Mouse (Mus musculus) adipocyte (in vitro differentiated cells): ENCODE measurements around the gene Tmem198b.

ENCODE experiments used
- DNase-seq: peaks from one replicate; pipeline ENCODE4 v3.0.0-alpha.2; 2016; ENCODE audit warnings: low spot score

Gene Tmem198b

DNA sequence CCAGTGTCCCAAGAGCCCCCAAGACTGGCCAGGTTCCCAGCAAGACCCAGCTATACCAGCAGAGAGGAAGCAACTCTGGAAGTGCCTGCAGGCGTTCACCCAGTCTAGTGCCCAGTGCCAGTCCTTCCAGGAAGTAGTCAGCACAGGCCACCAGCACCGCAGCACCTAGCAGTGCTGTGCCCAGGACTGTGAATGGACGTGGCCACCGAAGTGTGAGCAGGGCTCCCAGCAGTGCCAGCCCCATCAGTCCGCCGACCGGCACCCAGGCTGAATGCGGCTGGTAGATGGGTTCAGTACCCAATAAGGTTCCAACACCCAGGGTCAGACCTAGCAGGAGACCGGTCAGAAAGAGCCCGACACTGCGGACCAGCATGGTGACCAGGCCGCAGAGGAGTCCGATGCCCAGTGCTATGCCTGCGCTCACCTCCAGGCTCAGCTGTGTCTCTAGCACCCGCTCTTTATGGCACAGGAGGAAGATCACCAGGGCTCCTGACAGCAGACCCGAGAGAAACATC, 2.1 kb downstream of the Tmem198b start:
- DNase-seq = no peak

DNA sequence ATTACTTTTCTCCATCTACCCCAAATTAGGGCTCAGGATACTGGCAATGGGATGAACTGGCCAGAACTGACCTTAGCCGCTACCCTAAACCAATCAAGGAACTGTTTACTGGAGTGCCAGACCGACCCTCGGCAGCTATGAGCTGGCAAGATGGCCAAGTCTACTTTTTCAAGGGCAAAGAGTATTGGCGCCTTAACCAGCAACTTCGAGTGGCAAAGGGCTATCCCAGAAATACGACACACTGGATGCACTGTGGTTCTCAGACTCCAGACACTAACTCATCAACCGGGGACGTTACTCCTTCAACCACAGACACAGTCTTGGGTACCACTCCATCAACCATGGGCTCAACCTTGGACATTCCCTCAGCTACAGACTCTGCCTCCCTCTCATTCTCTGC, 5.5 kb downstream of the Tmem198b start:
- no peak for DNase-seq

DNA sequence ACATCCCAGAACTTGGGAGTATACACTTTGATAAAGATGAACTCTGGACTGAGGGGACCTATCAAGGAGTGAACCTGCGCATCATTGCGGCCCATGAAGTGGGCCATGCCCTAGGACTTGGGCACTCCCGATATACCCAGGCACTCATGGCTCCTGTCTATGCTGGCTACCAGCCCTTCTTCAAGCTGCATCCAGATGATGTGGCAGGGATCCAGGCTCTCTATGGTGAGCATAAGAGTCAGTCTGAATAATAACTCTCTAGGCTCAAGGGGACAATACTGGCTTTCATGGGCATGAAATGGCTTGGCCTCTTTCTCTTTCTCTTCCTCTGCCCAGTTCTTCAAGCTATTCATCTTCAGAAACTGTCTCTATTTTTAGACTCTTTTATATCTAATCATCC, 8.6 kb downstream of the Tmem198b start:
- peak; percentile 52 for DNase-seq

DNA sequence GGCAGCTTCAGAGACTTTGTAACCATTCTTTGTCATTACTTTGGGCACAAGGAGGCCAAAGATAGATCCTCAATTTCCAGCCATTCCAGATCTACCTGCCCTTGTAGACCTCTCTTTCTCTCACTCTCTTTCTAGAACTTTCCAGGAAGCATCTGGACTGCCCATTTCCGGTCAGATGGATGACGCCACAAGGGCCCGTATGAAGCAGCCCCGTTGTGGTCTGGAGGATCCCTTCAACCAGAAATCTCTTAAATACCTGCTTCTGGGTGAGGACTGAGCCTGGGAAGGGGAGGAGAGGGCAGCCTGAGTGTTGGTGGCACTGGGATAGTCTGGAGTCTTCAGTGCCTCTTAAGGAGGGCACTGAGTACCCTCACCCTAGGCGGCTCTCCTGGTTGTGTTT, 9.8 kb downstream of the Tmem198b start:
- no peak for DNase-seq

DNA sequence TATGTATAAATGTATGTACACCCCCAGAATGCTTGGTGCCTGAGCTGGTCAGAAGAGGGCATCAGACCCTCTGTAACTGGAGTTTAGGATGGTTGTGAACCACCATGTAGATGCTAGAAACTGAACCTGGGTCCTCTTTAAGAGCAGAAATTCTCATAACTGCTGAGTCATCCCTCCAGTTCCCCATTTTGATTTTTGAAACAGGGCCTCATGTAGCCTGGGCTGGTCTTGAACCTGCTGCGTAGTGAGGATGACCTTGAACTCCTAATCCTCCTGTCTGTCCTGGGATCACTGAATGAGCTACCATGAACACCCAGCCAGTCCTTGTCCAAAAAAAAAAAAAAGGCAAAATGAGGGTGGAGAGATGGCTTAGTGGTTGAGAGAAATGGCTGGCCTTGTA, 10.9 kb downstream of the Tmem198b start:
- DNase-seq = no peak

DNA sequence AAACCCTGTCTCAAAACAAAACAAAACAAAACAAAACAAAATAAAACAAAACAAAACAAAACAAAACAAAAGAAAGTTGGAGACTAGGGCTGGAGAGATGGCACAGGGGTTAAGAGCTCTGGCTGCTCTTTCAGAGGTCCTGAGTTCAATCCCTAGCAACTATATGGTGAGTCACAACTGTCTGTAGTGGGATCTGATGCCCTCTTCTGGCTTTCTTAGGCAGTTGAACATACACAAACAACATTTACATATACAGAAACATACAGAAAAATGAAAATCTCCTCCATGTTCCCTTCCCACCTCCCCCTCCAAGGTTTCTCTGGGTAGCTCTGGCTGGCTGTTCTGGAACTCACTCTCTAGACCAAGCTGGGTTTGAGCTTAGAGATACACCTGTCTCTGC, 12.1 kb downstream of the Tmem198b start:
- no peak for DNase-seq

DNA sequence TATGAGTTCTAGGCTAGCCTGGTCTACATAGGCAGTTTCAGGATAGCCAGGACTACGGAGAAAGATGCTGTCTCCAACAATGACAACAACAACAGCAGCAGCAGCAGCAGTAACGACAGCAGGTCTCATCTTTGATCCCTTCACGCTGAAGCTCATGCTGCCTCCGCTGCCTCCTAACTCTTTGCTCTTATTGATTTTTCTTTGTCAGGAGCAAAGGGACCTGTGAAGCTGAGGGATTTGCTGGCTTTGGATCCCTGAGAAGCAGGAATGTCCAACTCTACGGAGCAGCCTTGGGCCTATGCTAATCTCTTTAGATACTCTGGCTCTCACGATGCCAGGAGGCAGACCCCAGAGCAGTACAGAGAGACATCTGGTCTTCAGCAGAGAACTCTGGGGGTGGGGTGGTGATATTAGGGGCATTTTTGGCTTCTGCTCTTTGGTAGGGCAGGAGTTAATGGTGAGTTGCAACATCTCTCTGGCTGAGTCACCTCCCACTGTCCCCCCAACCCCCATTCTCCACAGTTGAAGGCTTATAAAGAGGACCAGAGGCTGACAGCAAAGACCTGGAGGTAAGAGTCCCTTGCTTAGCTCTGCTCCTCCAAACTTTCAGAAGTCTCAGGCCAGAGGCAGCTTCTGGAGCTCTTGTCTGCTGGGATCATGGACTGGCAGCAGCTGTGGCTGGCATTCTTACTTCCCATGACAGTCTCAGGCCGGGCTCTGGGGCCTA, 13.6 kb downstream of the Tmem198b start, which contains the start of gene Mmp19:
Gene Mmp19, plus strand, starts transcription at position 513 of the 727 bp plus-strand sequence.
- peak; percentile 70 for DNase-seq

DNA sequence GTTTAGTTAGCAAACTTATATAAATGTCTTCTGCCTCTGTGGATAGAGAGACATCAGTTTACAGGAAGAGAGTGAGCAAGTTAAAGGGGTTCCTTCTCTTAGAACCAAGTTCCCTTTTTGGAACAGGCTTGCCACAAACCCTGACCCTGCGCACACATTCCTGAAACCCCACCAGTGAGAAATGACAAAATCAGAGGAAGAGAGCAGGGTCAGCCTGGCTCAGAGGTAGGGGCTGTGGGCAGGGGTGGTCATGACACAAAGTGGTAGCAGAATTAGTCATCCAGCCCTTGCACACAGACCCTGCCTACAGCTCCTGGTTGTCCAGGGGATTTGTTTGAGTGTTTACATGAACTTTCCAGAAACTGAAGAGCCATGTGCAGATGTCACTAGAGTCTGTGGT, 24.0 kb downstream of the Tmem198b start:
- DNase-seq = no peak

DNA sequence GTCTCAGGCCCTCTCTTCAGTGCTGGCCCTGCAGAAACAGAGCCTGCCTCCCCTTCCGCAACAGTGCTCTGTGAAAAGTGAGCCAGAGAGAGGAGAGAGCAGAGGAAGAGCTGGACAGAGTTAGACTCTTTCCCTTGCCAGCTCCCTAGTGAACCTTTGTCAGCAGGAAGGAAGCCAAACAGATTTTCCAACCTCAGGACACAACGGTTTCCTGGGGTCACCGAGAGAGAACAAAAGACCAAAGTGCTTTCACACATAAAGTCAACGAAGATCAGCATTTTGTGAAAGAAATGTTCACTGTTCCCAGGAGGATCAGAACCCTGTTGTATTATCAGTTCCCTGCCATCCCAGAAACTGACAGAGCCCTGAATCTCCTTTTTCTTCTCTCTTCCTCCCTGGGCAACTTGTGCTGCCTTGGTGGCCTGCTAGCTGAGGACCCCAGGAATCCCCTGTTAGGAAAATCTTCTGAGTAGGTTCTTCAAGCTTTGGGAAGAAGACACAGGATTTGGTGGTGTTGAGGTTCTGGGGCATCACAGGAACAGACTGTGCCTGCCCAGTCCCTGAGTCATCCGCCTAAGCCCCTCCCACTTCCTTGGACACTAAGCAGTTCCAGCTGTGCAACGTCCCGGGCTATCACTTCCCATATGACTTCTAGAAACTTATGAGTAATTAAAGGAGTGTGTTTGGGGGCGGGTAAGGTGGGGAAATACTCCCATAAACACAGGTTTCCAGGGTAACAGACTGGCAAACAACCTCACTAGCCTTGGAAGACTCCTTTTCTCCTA, 25.0 kb downstream of the Tmem198b start:
- peak; percentile 92 for DNase-seq

DNA sequence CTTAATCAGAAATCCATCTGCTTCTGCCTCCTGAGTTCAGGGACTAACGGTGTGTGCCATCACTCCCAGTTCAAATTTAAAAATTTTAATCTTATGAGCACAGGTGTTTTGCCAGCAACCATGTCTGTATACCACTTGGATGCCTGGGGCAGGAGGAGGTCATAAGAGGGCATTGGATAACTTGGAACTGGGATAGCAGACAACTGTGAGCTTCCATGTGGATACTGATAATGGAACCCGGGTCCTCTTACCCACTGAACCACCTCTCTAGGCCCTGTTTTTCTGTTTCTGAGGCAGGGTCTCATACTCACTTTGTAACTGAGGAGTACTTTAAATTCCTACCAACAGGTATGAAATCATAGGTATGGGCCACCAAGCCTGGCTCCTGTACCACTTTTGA, 25.7 kb downstream of the Tmem198b start:
- DNase-seq = no peak

DNA sequence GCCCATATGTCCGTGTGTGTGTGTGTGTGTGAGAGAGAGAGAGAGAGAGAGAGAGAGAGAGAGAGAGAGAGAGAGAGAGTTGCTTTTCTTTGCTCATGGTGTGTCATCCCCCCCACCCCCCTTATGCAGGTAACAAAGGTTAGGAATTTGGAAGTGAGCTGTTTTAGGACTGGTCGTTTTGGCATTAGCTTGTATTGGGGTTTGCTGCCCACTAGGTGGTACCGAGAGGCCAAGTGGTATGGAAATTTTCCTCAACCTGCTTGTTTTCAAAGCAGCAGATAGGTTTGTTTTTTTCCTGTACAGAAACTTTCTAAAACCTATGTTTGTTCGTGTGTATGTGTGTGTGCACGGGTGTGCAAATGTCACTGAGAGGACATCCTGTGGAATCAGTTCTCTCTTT, 30.5 kb downstream of the Tmem198b start:
- DNase-seq = peak; percentile 26

DNA sequence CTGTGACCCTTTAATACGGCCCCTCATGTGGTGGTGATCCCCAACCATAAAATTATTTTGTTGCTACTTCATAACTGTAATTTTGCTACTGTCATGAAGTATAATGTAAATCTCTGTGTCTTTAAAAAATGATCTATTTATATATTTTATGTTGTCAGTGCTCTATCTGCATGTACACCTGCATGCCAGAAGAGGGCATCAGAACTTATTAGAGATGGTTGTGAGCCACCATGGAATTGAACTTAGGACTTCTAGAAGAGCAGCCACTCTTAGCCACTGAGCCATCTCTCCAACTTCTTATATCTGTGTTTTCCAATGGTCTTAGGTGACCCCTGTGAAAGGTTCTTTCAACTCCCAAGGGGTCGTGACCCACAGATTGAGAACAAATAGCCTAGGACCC, 31.3 kb downstream of the Tmem198b start:
- DNase-seq = no peak
